Mouse (Mus musculus): Measurements from ENCODE around the gene Nfic.
"Not testable (repeated sequence)": the region's sequence is repeated elsewhere in the genome, so short reads cannot be mapped to it uniquely, and the experiment has no call there.

- TF ChIP-seq CTCF (IDR thresholded peaks at IDR 0.05; ENCODE audit: extremely low read depth, insufficient read length, insufficient replicate concordance, low read depth, low read length); POLR2A (IDR thresholded peaks at IDR 0.05; ENCODE audit: low read depth, low read length): not testable (repeated sequence)
These were observed 9.9 kb downstream of the Nfic start for GRCm38 (mm10) chr10:81445516-81445915.
